Mouse (Mus musculus) heart, embryonic 15.5 days (tissue): ENCODE data around the gene G6pc3. TPM values are rescaled to one million over a fixed set of nuclear protein-coding genes. Genes with fewer than 3 reads are reported as not detected.

ENCODE experiments used
- ATAC-seq: fragments of 200-750 bp; cut with Nextera tagmentation; replicated peaks from 2 replicates; pipeline ENCODE4 v1.8.0; 2017; ENCODE audit warnings: low read depth, moderate TSS enrichment; ENCODE audit not compliant: insufficient number of reproducible peaks, insufficient read depth, low FRiP score
- H3K27ac ChIP-seq: fragments of 300-500 bp; sonication (generic); 2 replicates; pipeline ENCODE4 v1.5.1; 2015; ENCODE audit warnings: mild to moderate bottlenecking, inconsistent platforms
- H3K27me3 ChIP-seq: fragments of 300-500 bp; sonication (generic); 2 replicates; pipeline ENCODE4 v1.6.1; 2015; ENCODE audit warnings: inconsistent platforms
- H3K36me3 ChIP-seq: fragments of 300-500 bp; sonication (generic); 2 replicates; pipeline ENCODE4 v1.6.1; 2015; ENCODE audit warnings: mild to moderate bottlenecking, inconsistent platforms
- H3K4me1 ChIP-seq: fragments of 300-500 bp; sonication (generic); replicated peaks from 2 replicates; pipeline ENCODE4 v1.6.1; 2015; ENCODE audit warnings: inconsistent platforms
- H3K4me2 ChIP-seq: fragments of 300-500 bp; sonication (generic); 2 replicates; pipeline ENCODE4 v1.6.1; 2015; ENCODE audit warnings: inconsistent platforms, mild to moderate bottlenecking, moderate library complexity
- H3K4me3 ChIP-seq: fragments of 300-500 bp; sonication (generic); 2 replicates; pipeline ENCODE4 v1.5.1; 2015; ENCODE audit warnings: mild to moderate bottlenecking, inconsistent platforms
- H3K9ac ChIP-seq: fragments of 300-500 bp; sonication (generic); 2 replicates; pipeline ENCODE4 v1.6.1; 2015; ENCODE audit warnings: mild to moderate bottlenecking, inconsistent platforms
- H3K9me3 ChIP-seq: fragments of 300-500 bp; sonication (generic); replicated peaks from 2 replicates; pipeline ENCODE4 v1.6.1; 2016; ENCODE audit warnings: inconsistent platforms
- WGBS: fragments of 180-500 bp; shearing (Covaris S2); methylation state at CpG from one replicate; pipeline ENCODE4 v1.1.7; 2015; ENCODE audit warnings: mixed read lengths; 5-methylcytosine and 5-hydroxymethylcytosine counted together
- microRNA-seq: library from miRNA; unstranded; fragments of <30 nt; microRNA quantifications from one replicate; pipeline ENCODE4, GENCODE M21; 2016
- polyA plus RNA-seq: library from polyadenylated mRNA; unstranded; fragments of >200 nt; fragmentation: Nextera tagmentation; extraction: Ambion mirVana; gene quantifications from 2 replicates; pipeline ENCODE4 v1.2.1, GENCODE M21; 2015

The G6pc3 gene
- polyA plus RNA-seq, 1 experiment from 2014 or later = 20.9 TPM

- under 1% methylated on average over 47 of the region's 47 CpGs for WGBS
- H3K4me2 ChIP-seq = peak overlapping the region; percentile 84
- peaks cover 54% of the 10 kb centered on the region for H3K4me1 ChIP-seq
- ATAC-seq = peak; percentile 36; the same call in 1 of the 2 replicates
- H3K27me3 ChIP-seq = no peaks in the 10 kb centered on the region
- H3K4me3 ChIP-seq = peak overlapping the region; percentile 89
- H3K9me3 ChIP-seq = no peaks in the 10 kb centered on the region
- H3K27ac ChIP-seq = peak overlapping the region; percentile 91
- H3K36me3 ChIP-seq = no peaks in the 10 kb centered on the region
- peak overlapping the region; percentile 92 for H3K9ac ChIP-seq
Observed at GRCm38 (mm10) chr11:102229331-102229953, 40.0 kb downstream of the G6pc3 start.

- WGBS = under 1% methylated on average over 49 of the region's 49 CpGs
- H3K36me3 ChIP-seq = no peaks in the 10 kb centered on the region
- H3K27me3 ChIP-seq = no peaks in the 10 kb centered on the region
- peaks cover 47% of the 10 kb centered on the region for H3K4me1 ChIP-seq
- H3K9ac ChIP-seq = peak within 1 kb of the TSS; percentile 92
- ATAC-seq = peak; percentile 91
- H3K4me3 ChIP-seq = peak within 1 kb of the TSS; percentile 89
- peak within 1 kb of the TSS; percentile 91 for H3K27ac ChIP-seq
- peak within 1 kb of the TSS; percentile 84 for H3K4me2 ChIP-seq
- no peaks in the 10 kb centered on the region for H3K9me3 ChIP-seq
Observed at GRCm38 (mm10) chr11:102230006-102230741, 40.8 kb downstream of the G6pc3 start, which contains the start of gene Hdac5. Gene Hdac5 (minus strand): TSS chr11:102230166.

- Histone ChIP-seq H3K4me3 (no peak overlapping the region), H3K27me3 (no peaks in the 10 kb centered on the region), H3K9ac (no peak overlapping the region), H3K4me2 (no peak overlapping the region), H3K27ac (no peak overlapping the region), H3K36me3 (no peaks in the 10 kb centered on the region), H3K4me1 (no peaks in the 10 kb centered on the region), H3K9me3 (no peaks in the 10 kb centered on the region)
- ATAC-seq = no peak
- WGBS = 25% methylated on average over 2 of the region's 2 CpGs
Observed at GRCm38 (mm10) chr11:102236022-102236421, 46.6 kb downstream of the G6pc3 start.

- H3K9ac ChIP-seq = no peak overlapping the region
- peaks cover 4% of the 10 kb centered on the region; the same call in 1 of the 2 replicates for H3K9me3 ChIP-seq
- no peak for ATAC-seq
- H3K4me1 ChIP-seq = peaks cover 13% of the 10 kb centered on the region
- no peak overlapping the region for H3K27ac ChIP-seq
- H3K27me3 ChIP-seq = no peaks in the 10 kb centered on the region
- H3K4me3 ChIP-seq = no peak overlapping the region
- no peaks in the 10 kb centered on the region for H3K36me3 ChIP-seq
- WGBS = 81% methylated on average over 6 of the region's 6 CpGs
- H3K4me2 ChIP-seq = no peak overlapping the region
Observed at GRCm38 (mm10) chr11:102240636-102241035, 51.2 kb downstream of the G6pc3 start.

- no peak for ATAC-seq
- Histone ChIP-seq H3K9me3 (peaks cover 4% of the 10 kb centered on the region; the same call in 1 of the 2 replicates), H3K36me3 (no peaks in the 10 kb centered on the region), H3K4me2 (no peak overlapping the region), H3K27ac (no peak overlapping the region), H3K4me1 (peaks cover 14% of the 10 kb centered on the region), H3K4me3 (no peak overlapping the region), H3K27me3 (no peaks in the 10 kb centered on the region), H3K9ac (no peak overlapping the region)
- 69% methylated on average over 5 of the region's 5 CpGs for WGBS
Observed at GRCm38 (mm10) chr11:102241246-102241645, 51.8 kb downstream of the G6pc3 start.

- Histone ChIP-seq H3K4me1 (peaks cover 14% of the 10 kb centered on the region), H3K9me3 (peaks cover 4% of the 10 kb centered on the region; the same call in 1 of the 2 replicates), H3K9ac (no peak overlapping the region), H3K36me3 (no peaks in the 10 kb centered on the region), H3K27ac (no peak overlapping the region), H3K27me3 (no peaks in the 10 kb centered on the region), H3K4me3 (no peak overlapping the region), H3K4me2 (no peak overlapping the region)
- no peak for ATAC-seq
- 51% methylated on average over 5 of the region's 5 CpGs for WGBS
Observed at GRCm38 (mm10) chr11:102241874-102242273, 52.5 kb downstream of the G6pc3 start.

Small RNA genes lying within 50 kb of the gene (microRNA-seq; reads per million reads assigned to microRNA genes)
- gene Mir8101 = 1.1 reads per million

Other genes starting within 250 kb of the G6pc3 start
- 3.9 and 4.4 TPM in 2 replicates for gene Sost, start 222.6 kb upstream of the G6pc3 start, polyA plus RNA-seq
- not detected in 2 replicates for gene Cfap97d1, start 205.3 kb upstream of the G6pc3 start, polyA plus RNA-seq
- 50.4 and 56.7 TPM in 2 replicates for gene Dusp3, start 202.6 kb upstream of the G6pc3 start, polyA plus RNA-seq
- 2.9 and 3.6 TPM in 2 replicates for gene Mpp3, start 161.2 kb upstream of the G6pc3 start, polyA plus RNA-seq
- gene Cd300lg, start 148.1 kb upstream of the G6pc3 start, polyA plus RNA-seq = 7.2 and 8.4 TPM in 2 replicates
- gene Mpp2, start 101.1 kb upstream of the G6pc3 start, polyA plus RNA-seq = 6.0 and 9.3 TPM in 2 replicates
- not detected in 2 replicates for gene Ppy, start 88.3 kb upstream of the G6pc3 start, polyA plus RNA-seq
- gene Pyy, start 81.8 kb upstream of the G6pc3 start, polyA plus RNA-seq = not detected in 2 replicates
- 0.24 TPM in 1 of 2 replicates, not detected in the other for gene Nags, start 44.1 kb upstream of the G6pc3 start, polyA plus RNA-seq
- gene Tmem101, start 33.2 kb upstream of the G6pc3 start, polyA plus RNA-seq = 30.6 and 35.9 TPM in 2 replicates
- gene Lsm12, start 4.3 kb upstream of the G6pc3 start, polyA plus RNA-seq = 74.6 and 83.4 TPM in 2 replicates
- gene Hdac5, start 40.5 kb downstream of the G6pc3 start, polyA plus RNA-seq = 76.7 and 86.8 TPM in 2 replicates
- gene BC030867, start 59.3 kb downstream of the G6pc3 start, polyA plus RNA-seq = 8.3 and 12.7 TPM in 2 replicates
- gene Asb16, start 79.1 kb downstream of the G6pc3 start, polyA plus RNA-seq = 0.05 and 0.06 TPM in 2 replicates
- 36.4 and 43.1 TPM in 2 replicates for gene Tmub2, start 95.3 kb downstream of the G6pc3 start, polyA plus RNA-seq
- gene Atxn7l3, start 107.0 kb downstream of the G6pc3 start, polyA plus RNA-seq = 6.8 and 8.9 TPM in 2 replicates
- gene Ubtf, start 130.1 kb downstream of the G6pc3 start, polyA plus RNA-seq = 51.0 and 60.2 TPM in 2 replicates
- gene Slc4a1, start 176.6 kb downstream of the G6pc3 start, polyA plus RNA-seq = 20.2 and 31.9 TPM in 2 replicates
- 0.64 and 2.5 TPM in 2 replicates for gene Rundc3a, start 203.8 kb downstream of the G6pc3 start, polyA plus RNA-seq
- 293 and 321 TPM in 2 replicates for gene Slc25a39, start 218.3 kb downstream of the G6pc3 start, polyA plus RNA-seq
- gene Grn, start 240.7 kb downstream of the G6pc3 start, polyA plus RNA-seq = 198 and 242 TPM in 2 replicates